Mouse (Mus musculus) ES-E14 (cell line): ENCODE measurements around the gene Odf2.

Experiments
- CHD2 ChIP-seq: IDR thresholded peaks from 2 replicates; pipeline ENCODE4 v1.6.1; 2014; ENCODE audit warnings: mild to moderate bottlenecking, low read depth, low read length, inconsistent platforms
- HCFC1 ChIP-seq: IDR thresholded peaks from 2 replicates; pipeline ENCODE4 v1.6.1; 2012; ENCODE audit warnings: low read length, inconsistent platforms, borderline replicate concordance; ENCODE audit not compliant: insufficient read depth
- ZC3H11A ChIP-seq: IDR thresholded peaks from 2 replicates; pipeline ENCODE4 v1.6.1; 2012; ENCODE audit warnings: low read depth, mild to moderate bottlenecking, inconsistent platforms, low read length, borderline replicate concordance
- ZNF384 ChIP-seq: IDR thresholded peaks from 2 replicates; pipeline ENCODE4 v1.6.1; 2012; ENCODE audit warnings: low read depth, low read length, inconsistent platforms

GRCm38 (mm10) chr2:29961246-29961645 is 72.2 kb downstream of the Odf2 start:
- no peak for TF ChIP-seq HCFC1
- no peak for TF ChIP-seq CHD2
- no peak for TF ChIP-seq ZNF384
- no peak for TF ChIP-seq ZC3H11A
